Mouse (Mus musculus) testis, adult 2 months (tissue): ENCODE data around the gene Vmn2r57. TPM values are rescaled to one million over a fixed set of nuclear protein-coding genes. Genes with fewer than 3 reads are reported as not detected.
"Not testable (repeated sequence)": the region's sequence is repeated elsewhere in the genome, so short reads cannot be mapped to it uniquely, and the experiment has no call there.

Source experiments
- H3K27ac ChIP-seq: fragments of 200-500 bp; 2 replicates; pipeline ENCODE4 v1.5.1; 2012; ENCODE audit warnings: low read depth, low read length; ENCODE audit not compliant: control insufficient read depth, insufficient read depth
- H3K27me3 ChIP-seq: fragments of 200-500 bp; 2 replicates; pipeline ENCODE4 v1.6.1; 2012; ENCODE audit warnings: mild to moderate bottlenecking, low read length, moderate library complexity; ENCODE audit not compliant: control insufficient read depth, insufficient read depth
- H3K36me3 ChIP-seq: fragments of 200-500 bp; 2 replicates; pipeline ENCODE4 v1.6.1; 2012; ENCODE audit warnings: mild to moderate bottlenecking, low read length; ENCODE audit not compliant: control insufficient read depth, insufficient read depth
- H3K4me1 ChIP-seq: fragments of 200-500 bp; 2 replicates; pipeline ENCODE4 v1.6.1; 2012; ENCODE audit warnings: low read length; ENCODE audit not compliant: control insufficient read depth, insufficient read depth
- H3K4me3 ChIP-seq: fragments of 200-500 bp; 2 replicates; pipeline ENCODE4 v1.5.1; 2012; ENCODE audit warnings: low read depth, mild to moderate bottlenecking, low read length, moderate library complexity, mixed read lengths; ENCODE audit not compliant: control insufficient read depth
- CTCF ChIP-seq: fragments of 200-500 bp; IDR thresholded peaks from 2 replicates; pipeline ENCODE4 v1.5.1; 2012; ENCODE audit warnings: low read depth, mild to moderate bottlenecking, inconsistent platforms, low read length, moderate library complexity; ENCODE audit not compliant: control insufficient read depth, insufficient read depth, insufficient replicate concordance
- POLR2A ChIP-seq: fragments of 200-500 bp; IDR thresholded peaks from 2 replicates; pipeline ENCODE4 v1.6.1; 2012; ENCODE audit warnings: low read depth, mild to moderate bottlenecking, inconsistent platforms, low read length, moderate library complexity; ENCODE audit not compliant: control insufficient read depth
- polyA plus RNA-seq: library from polyadenylated mRNA; depleted of rRNA; stranded (reverse); fragments of >200 nt; gene quantifications from 2 replicates; pipeline ENCODE4 v1.2.3, GENCODE M21; 2012; rRNA removed

Vmn2r57 gene
- 0.04 and 0.10 TPM in 2 replicates for polyA plus RNA-seq

DNA sequence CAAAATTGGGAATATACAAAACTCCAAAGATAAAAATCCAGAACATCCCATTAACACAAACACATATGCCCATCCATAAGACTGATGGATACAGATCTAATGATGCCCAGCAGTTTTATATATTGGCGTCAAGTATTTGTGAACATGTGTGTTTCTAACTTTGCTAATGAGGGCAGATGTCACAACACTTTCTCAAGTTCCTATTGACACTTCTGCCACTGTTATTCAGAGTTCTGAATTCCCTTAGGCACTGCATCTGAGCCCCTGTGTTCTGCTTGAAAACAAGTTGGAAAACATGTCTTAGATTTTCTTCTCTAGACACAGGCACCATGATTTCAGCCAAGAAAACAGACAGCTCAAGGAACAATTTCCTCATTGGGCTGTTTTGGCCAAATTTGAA is at the start of gene Vmn2r57:
Vmn2r57 (minus strand) TSS at position 101 of the 400 bp plus-strand sequence.
- not testable (repeated sequence) for H3K4me1 ChIP-seq, H3K27ac ChIP-seq, H3K36me3 ChIP-seq, H3K27me3 ChIP-seq, H3K4me3 ChIP-seq

DNA sequence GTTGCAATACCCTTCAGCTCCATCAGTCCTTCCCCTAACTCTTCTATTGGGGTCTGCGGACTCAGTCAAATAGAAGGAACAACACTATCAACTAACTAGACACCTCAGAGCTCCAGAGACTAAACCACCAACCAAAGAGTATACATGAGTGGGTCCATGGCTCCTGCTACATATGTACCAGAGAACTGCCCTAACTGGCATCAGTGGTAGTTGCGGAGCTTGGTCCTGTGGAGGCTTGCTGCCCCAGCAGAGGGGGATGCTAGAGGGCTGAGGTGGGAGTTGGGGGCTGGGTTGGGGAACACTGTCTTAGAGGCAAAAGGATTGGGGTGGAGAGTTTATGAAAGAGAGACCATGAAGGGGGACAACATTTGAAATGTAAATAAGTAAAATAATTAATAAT is 49.4 kb upstream of the Vmn2r57 start:
- no peaks in the 10 kb centered on the region for H3K27me3 ChIP-seq
- peaks cover 4% of the 10 kb centered on the region for H3K4me1 ChIP-seq
- no peaks in the 10 kb centered on the region for H3K36me3 ChIP-seq
- H3K4me3 ChIP-seq: no peak overlapping the region
- no peak overlapping the region for H3K27ac ChIP-seq
- no peak for TF ChIP-seq CTCF
- TF ChIP-seq POLR2A: no peak

- Histone ChIP-seq H3K36me3 (no peaks in the 10 kb centered on the region), H3K27me3 (no peaks in the 10 kb centered on the region), H3K27ac (no peak overlapping the region), H3K4me3 (no peak overlapping the region), H3K4me1 (peaks cover 2% of the 10 kb centered on the region; the same call in 1 of the 2 replicates)
- TF ChIP-seq CTCF (no peak), POLR2A (no peak)
Observed at GRCm38 (mm10) chr7:41451864-41452263, 3.4 kb upstream of the Vmn2r57 start.

GRCm38 (mm10) chr7:41394130-41394529 is 54.4 kb downstream of the Vmn2r57 start:
- TF ChIP-seq CTCF (no peak), POLR2A (no peak)
- H3K27ac ChIP-seq: no peak overlapping the region
- no peak overlapping the region; the same call in 1 of the 2 replicates for H3K4me3 ChIP-seq
- no peaks in the 10 kb centered on the region for H3K36me3 ChIP-seq
- peaks cover 2% of the 10 kb centered on the region for H3K4me1 ChIP-seq
- no peaks in the 10 kb centered on the region for H3K27me3 ChIP-seq

DNA sequence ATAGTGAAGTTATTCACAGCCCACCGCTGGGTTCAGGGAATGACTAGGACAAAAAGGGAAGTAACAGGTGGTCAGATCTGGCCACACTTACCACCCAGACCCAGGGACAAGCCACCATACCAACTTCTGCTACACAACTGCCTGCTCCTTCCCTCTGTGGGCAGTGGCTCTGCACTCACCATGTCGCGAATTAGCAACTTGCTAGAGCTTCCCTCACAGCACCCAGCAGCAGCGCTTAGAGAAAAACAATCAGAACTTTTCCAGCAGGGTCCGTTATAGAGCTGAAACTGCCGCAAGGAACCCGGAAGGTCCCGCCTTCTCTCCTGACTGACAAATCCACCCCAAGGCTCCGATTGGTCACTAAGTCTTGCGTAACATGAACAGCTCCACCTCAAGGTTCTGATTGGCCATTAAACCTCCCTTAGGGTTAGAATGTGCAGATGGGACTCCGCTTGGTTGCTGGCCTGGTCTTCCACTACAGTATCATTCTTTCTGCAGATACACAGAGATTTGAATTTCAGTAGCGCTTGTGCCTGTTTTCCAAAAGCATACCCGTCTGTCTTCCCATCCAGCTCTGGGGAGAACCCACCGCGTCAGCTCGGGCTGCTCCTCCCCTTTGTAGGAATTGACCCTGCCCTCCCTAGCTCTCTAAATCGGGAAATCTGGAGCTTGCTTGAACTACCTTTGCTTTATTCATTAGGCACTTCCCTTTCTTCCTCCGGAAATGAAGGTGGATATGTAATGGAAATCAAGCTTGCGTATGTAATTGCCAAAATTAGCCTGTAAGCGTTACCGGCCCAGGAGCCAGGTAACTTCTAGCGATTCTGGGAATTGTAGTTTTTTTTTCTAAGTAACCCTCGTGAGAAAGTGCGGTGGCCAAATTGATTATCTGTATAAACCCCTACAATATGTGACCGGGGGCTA is 55.2 kb downstream of the Vmn2r57 start, which contains the start of gene AI987944:
AI987944 (minus strand) TSS at position 332 of the 924 bp plus-strand sequence.
- H3K4me3 ChIP-seq: peak within 1 kb of the TSS; percentile 98
- H3K4me1 ChIP-seq: peaks cover 2% of the 10 kb centered on the region
- no peaks in the 10 kb centered on the region for H3K27me3 ChIP-seq
- no peak for TF ChIP-seq CTCF
- peak; percentile 43; the same call in 1 of the 2 replicates for TF ChIP-seq POLR2A
- no peaks in the 10 kb centered on the region for H3K36me3 ChIP-seq
- peak within 1 kb of the TSS; percentile 99 for H3K27ac ChIP-seq

Other genes with a start within 250 kb of the Vmn2r57 start
- gene AI987944, start 55.3 kb downstream of the Vmn2r57 start, polyA plus RNA-seq: 16.5 and 19.3 TPM in 2 replicates
- 0.12 and 0.23 TPM in 2 replicates for gene Gm20449, start 50.7 kb upstream of the Vmn2r57 start, polyA plus RNA-seq
- 1.0 and 1.2 TPM in 2 replicates for gene AW146154, start 51.2 kb upstream of the Vmn2r57 start, polyA plus RNA-seq
- gene Gm6871, start 125.0 kb upstream of the Vmn2r57 start, polyA plus RNA-seq: 0.72 and 1.1 TPM in 2 replicates
- 6.9 and 8.0 TPM in 2 replicates for gene 2610021A01Rik, start 150.5 kb upstream of the Vmn2r57 start, polyA plus RNA-seq
- gene Zfp788, start 184.5 kb upstream of the Vmn2r57 start, polyA plus RNA-seq: 1.9 and 2.1 TPM in 2 replicates